Mouse (Mus musculus) ES-Bruce4 (cell line): Measurements from ENCODE around the gene Pcolce.

Experiments used
- CTCF ChIP-seq: IDR thresholded peaks from one replicate; pipeline ENCODE4 v1.8.1; 2011; ENCODE audit warnings: low read depth, low read length
- POLR2A ChIP-seq: IDR thresholded peaks from one replicate; pipeline ENCODE4 v1.8.1; 2011; ENCODE audit warnings: low read length; ENCODE audit not compliant: insufficient read depth

GRCm38 (mm10) chr5:137629306-137629721 lies 15.7 kb upstream of the Pcolce start:
- no peak for TF ChIP-seq CTCF
- TF ChIP-seq POLR2A: no peak
